Comparison of ENCODE assay signal across 18 mouse cellular contexts in the genomic region with DNA sequence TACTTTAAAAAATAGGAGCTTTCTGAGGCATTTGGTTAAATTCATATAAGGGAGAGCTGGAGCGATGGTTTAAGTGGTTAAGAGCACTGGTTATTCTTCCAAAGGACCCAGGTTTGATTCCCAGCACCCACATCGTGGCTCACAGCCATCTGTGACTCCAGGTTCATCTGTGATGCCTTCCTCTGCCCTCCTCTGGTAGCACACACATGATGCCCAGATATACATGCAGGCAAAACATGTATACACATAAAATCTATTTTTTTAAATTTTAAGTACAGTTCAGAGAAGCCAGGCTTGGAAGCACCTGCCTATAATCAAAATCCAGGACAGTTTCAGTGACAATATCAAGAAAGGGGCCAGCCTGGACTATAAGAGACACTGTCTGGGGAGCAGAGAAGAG. TPM values are rescaled to one million over a fixed set of nuclear protein-coding genes. Genes with fewer than 3 reads are reported as not detected.
DNase-seq lines count a peak whose midpoint lies in the region; ATAC-seq lines count a peak whose summit lies in the region.
"Had no signal": no experiment of that assay in that cellular context is flagged by ENCODE, and none has a peak within 500 bp of the region (broad histone marks: within the 10 kb centered on the region; RNA-seq: fewer than 3 reads in every experiment).

No protein-coding gene starts in this region.

- H3K9me3 ChIP-seq in midbrain, embryonic 11.5 days (ENCODE audit: control insufficient read depth, low read length), result no peaks in the 10 kb centered on the region
- H3K9me3 ChIP-seq in midbrain, embryonic 16.5 days (replicated peaks; ENCODE audit: control insufficient read depth, low read length, poor library complexity, severe bottlenecking), result no peaks in the 10 kb centered on the region
- H3K9me3 ChIP-seq: G1E had no signal

- no peak overlapping the region for H3K4me3 ChIP-seq in midbrain, embryonic 11.5 days (ENCODE audit: low read depth, low read length)
- no peak overlapping the region for H3K4me3 ChIP-seq in midbrain, embryonic 16.5 days (ENCODE audit: low read depth, low read length)

- peaks cover 8% of the 10 kb centered on the region for H3K36me3 ChIP-seq in midbrain, embryonic 11.5 days (ENCODE audit: control insufficient read depth, insufficient read depth, low read length)
- H3K36me3 ChIP-seq in midbrain, embryonic 16.5 days (ENCODE audit: control insufficient read depth, insufficient read depth, low read length), result peaks cover 21% of the 10 kb centered on the region

- H3K4me1 ChIP-seq in midbrain, embryonic 11.5 days (ENCODE audit: control insufficient read depth, insufficient read depth, low read length), result no peaks in the 10 kb centered on the region
- H3K4me1 ChIP-seq in midbrain, embryonic 16.5 days (ENCODE audit: control insufficient read depth, insufficient read depth, low read length), result no peaks in the 10 kb centered on the region

- no peak overlapping the region for H3K4me2 ChIP-seq in midbrain, embryonic 11.5 days
- H3K4me2 ChIP-seq in midbrain, embryonic 16.5 days (ENCODE audit: low read length), result no peak overlapping the region

- peak; percentile 59 for DNase-seq in heart, adult 11 months
- DNase-seq in heart, postnatal 4 days, result no peak
- peak; percentile 60 for DNase-seq in midbrain, embryonic 11.5 days (ENCODE audit: low spot score, missing footprints)
- DNase-seq: adrenal gland, adult 2 months; adrenal gland, adult 8-10 months; adrenal gland, postnatal 10 days; adrenal gland, postnatal 14 days; adrenal gland, postnatal 25 days; adrenal gland, postnatal 36 days; B cell, adult 2 months; cerebellum, adult 11 months; cerebellum, adult 11-12 months; cerebellum, adult 18-20 months had no signal

- no peak overlapping the region for H3K27ac ChIP-seq in midbrain, embryonic 11.5 days (ENCODE audit: low read depth, low read length)
- no peak overlapping the region for H3K27ac ChIP-seq in midbrain, embryonic 16.5 days (ENCODE audit: low read length)

- no peaks in the 10 kb centered on the region for H3K27me3 ChIP-seq in midbrain, embryonic 11.5 days (ENCODE audit: control insufficient read depth, insufficient read depth, low read length)
- no peaks in the 10 kb centered on the region for H3K27me3 ChIP-seq in midbrain, embryonic 16.5 days (ENCODE audit: control insufficient read depth, insufficient read depth, low read depth, low read length)
- H3K27me3 ChIP-seq: CH12.LX, Patski had no signal

- ATAC-seq in midbrain, embryonic 11.5 days (ENCODE audit: low FRiP score), result no peak
- ATAC-seq in midbrain, embryonic 16.5 days, result no peak
- ATAC-seq: activated CD4-positive, CD25-positive, alpha-beta regulatory T cell, adult 4 months; Patski had no signal

- WGBS in midbrain, embryonic 11.5 days, result 100% methylated on average over 2 of the region's 2 CpGs
- WGBS in midbrain, embryonic 16.5 days, result 98% methylated on average over 2 of the region's 2 CpGs

- no peak overlapping the region for H3K9ac ChIP-seq in midbrain, embryonic 11.5 days (ENCODE audit: low read length)
- no peak overlapping the region for H3K9ac ChIP-seq in midbrain, embryonic 16.5 days (ENCODE audit: low read depth, low read length)

RNA-seq across cellular contexts. Expression of a gene that starts 31.5 kb away (rescaled TPM):
- 10 to 100 TPM; 17.8 to 19.1 TPM for total RNA-seq in heart, postnatal 4 days (2021)
- polyA plus RNA-seq in midbrain, embryonic 11.5 days (2014; fragmentation: Nextera tagmentation; extraction: Ambion mirVana), result 23.3 and 27.5 TPM in 2 replicates
- 19.1 and 21.3 TPM in 2 replicates for polyA plus RNA-seq in midbrain, embryonic 16.5 days (2015; fragmentation: Nextera tagmentation; extraction: Ambion mirVana)
